Mouse (Mus musculus) heart, embryonic 14.5 days (tissue): ENCODE measurements around the gene Lrrfip2. TPM values are rescaled to one million over a fixed set of nuclear protein-coding genes. Genes with fewer than 3 reads are reported as not detected.

ENCODE experiments used
- ATAC-seq: fragments of 200-750 bp; cut with Nextera tagmentation; 2 replicates; pipeline ENCODE4 v1.8.0; 2017; ENCODE audit warnings: low read depth, moderate TSS enrichment; ENCODE audit not compliant: insufficient number of reproducible peaks, insufficient read depth, low FRiP score
- H3K27ac ChIP-seq, 2 experiments: fragments of 200-500 bp in 1 of 2; fragments of 300-500 bp in 1 of 2; sonication (generic) in 1 of 2; replicated peaks in 1 of 2; 2 replicates each; pipeline ENCODE4 v1.5.1; 2012 to 2014; ENCODE audit warnings: low read depth in 2 of 2, low read length in 2 of 2, control low read depth in 1 of 2, mild to moderate bottlenecking in 1 of 2, mixed read lengths in 1 of 2; ENCODE audit not compliant: control insufficient read depth in 1 of 2, insufficient read depth in 1 of 2
- H3K27me3 ChIP-seq: fragments of 300-500 bp; sonication (generic); 2 replicates; pipeline ENCODE4 v1.6.1; 2014; ENCODE audit warnings: mild to moderate bottlenecking, low read length, control low read depth; ENCODE audit not compliant: control insufficient read depth, insufficient read depth
- H3K36me3 ChIP-seq: fragments of 300-500 bp; sonication (generic); 2 replicates; pipeline ENCODE4 v1.6.1; 2014; ENCODE audit warnings: mild to moderate bottlenecking, control low read depth, low read length, mixed read lengths; ENCODE audit not compliant: control insufficient read depth, insufficient read depth
- H3K4me1 ChIP-seq, 2 experiments: fragments of 200-500 bp in 1 of 2; fragments of 300-500 bp in 1 of 2; sonication (generic) in 1 of 2; 2 replicates each; pipeline ENCODE4 v1.6.1; 2012 to 2014; ENCODE audit warnings: low read length in 2 of 2, control low read depth in 1 of 2, mixed read lengths in 1 of 2; ENCODE audit not compliant: control insufficient read depth in 2 of 2, insufficient read depth in 2 of 2
- H3K4me2 ChIP-seq: fragments of 300-500 bp; sonication (generic); 2 replicates; pipeline ENCODE4 v1.6.1; 2014; ENCODE audit warnings: mild to moderate bottlenecking, low read length
- H3K4me3 ChIP-seq, 2 experiments: fragments of 200-500 bp in 1 of 2; fragments of 300-500 bp in 1 of 2; sonication (generic) in 1 of 2; 2 replicates each; pipeline ENCODE4 v1.5.1; 2012 to 2014; ENCODE audit warnings: low read length in 2 of 2, mild to moderate bottlenecking in 2 of 2, control low read depth in 1 of 2, low read depth in 1 of 2, moderate library complexity in 1 of 2; ENCODE audit not compliant: control insufficient read depth in 1 of 2, insufficient read depth in 1 of 2
- H3K9ac ChIP-seq: fragments of 300-500 bp; sonication (generic); 2 replicates; pipeline ENCODE4 v1.6.1; 2014; ENCODE audit warnings: mild to moderate bottlenecking, low read length
- H3K9me3 ChIP-seq: fragments of 300-500 bp; sonication (generic); 2 replicates; pipeline ENCODE4 v1.6.1; 2016; ENCODE audit warnings: low read length, control low read depth; ENCODE audit not compliant: control insufficient read depth
- WGBS: fragments of 180-500 bp; shearing (Covaris S2); extraction: QIAGEN DNeasy Blood & Tissue Kit; methylation state at CpG from one replicate; pipeline ENCODE4 v1.1.7; 2014; 5-methylcytosine and 5-hydroxymethylcytosine counted together
- polyA plus RNA-seq: library from polyadenylated mRNA; unstranded; fragments of >200 nt; fragmentation: Nextera tagmentation; extraction: Ambion mirVana; gene quantifications from 2 replicates; pipeline ENCODE4 v1.2.1, GENCODE M21; 2014

The Lrrfip2 gene
- polyA plus RNA-seq, 1 experiment from 2014 or later, result 75.3 TPM

- H3K4me2 ChIP-seq, result peak overlapping the region; percentile 94
- peak overlapping the region; percentile 89 to 93 for H3K27ac ChIP-seq
- ATAC-seq, result peak; percentile 76
- H3K27me3 ChIP-seq, result no peaks in the 10 kb centered on the region
- H3K36me3 ChIP-seq, result peaks cover 4% of the 10 kb centered on the region; the same call in 1 of the 2 replicates
- H3K9me3 ChIP-seq, result no peaks in the 10 kb centered on the region
- under 1% methylated on average over 30 of the region's 52 CpGs for WGBS
- peak overlapping the region; percentile 96 for H3K9ac ChIP-seq
- H3K4me1 ChIP-seq, result peaks cover 2 to 45% of the 10 kb centered on the region in 2 experiments; a peak in 3 of 4 replicates
- peak overlapping the region; percentile 81 to 87 for H3K4me3 ChIP-seq
Measured at GRCm38 (mm10) chr9:111118252-111118890, 979 bp downstream of the Lrrfip2 start.

- peak overlapping the region; percentile 94 for H3K4me2 ChIP-seq
- peak overlapping the region; percentile 96 for H3K9ac ChIP-seq
- peak overlapping the region; percentile 89 to 93 for H3K27ac ChIP-seq
- H3K36me3 ChIP-seq, result peaks cover 4% of the 10 kb centered on the region; the same call in 1 of the 2 replicates
- no peak for ATAC-seq
- no peaks in the 10 kb centered on the region for H3K27me3 ChIP-seq
- peaks cover 2 to 51% of the 10 kb centered on the region in 2 experiments; a peak in 3 of 4 replicates for H3K4me1 ChIP-seq
- no peaks in the 10 kb centered on the region for H3K9me3 ChIP-seq
- peak overlapping the region; percentile 81 to 87 for H3K4me3 ChIP-seq
- WGBS, result under 1% methylated on average over 17 of the region's 17 CpGs
Measured at GRCm38 (mm10) chr9:111118891-111119441, 1.6 kb downstream of the Lrrfip2 start.

- no peaks in the 10 kb centered on the region for H3K27me3 ChIP-seq
- H3K4me3 ChIP-seq, result no peak overlapping the region
- 22% methylated on average over 5 of the region's 5 CpGs for WGBS
- peak overlapping the region; percentile 84 to 86 for H3K27ac ChIP-seq
- peaks cover 11 to 65% of the 10 kb centered on the region in 2 experiments for H3K4me1 ChIP-seq
- ATAC-seq, result peak; percentile 51; the same call in 1 of the 2 replicates
- H3K9ac ChIP-seq, result peak overlapping the region; percentile 45
- peak overlapping the region; percentile 94 for H3K4me2 ChIP-seq
- H3K36me3 ChIP-seq, result peaks cover 4% of the 10 kb centered on the region; the same call in 1 of the 2 replicates
- no peaks in the 10 kb centered on the region for H3K9me3 ChIP-seq
Measured at GRCm38 (mm10) chr9:111122446-111122845, 5.1 kb downstream of the Lrrfip2 start.

DNA sequence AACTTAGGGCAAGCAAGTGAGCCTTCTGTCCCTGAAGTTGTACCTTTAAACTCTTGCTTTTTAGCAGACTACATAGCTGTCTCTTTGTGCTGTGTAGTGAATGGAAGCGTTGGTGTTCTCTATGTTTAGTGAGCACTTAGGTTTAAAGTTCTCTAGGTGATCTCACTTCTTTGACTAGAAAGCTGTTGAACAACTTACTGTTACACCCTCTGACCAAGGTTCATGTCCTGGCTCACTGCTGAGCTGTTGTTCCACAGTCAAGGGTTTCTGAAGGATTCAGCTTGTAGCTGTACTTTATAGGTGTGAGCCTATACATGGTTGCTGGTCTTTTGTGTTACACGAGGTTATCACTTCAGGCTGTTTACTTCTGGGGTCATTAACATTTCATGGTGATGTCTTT lies 5.9 kb downstream of the Lrrfip2 start:
- no peaks in the 10 kb centered on the region for H3K9me3 ChIP-seq
- peak overlapping the region; percentile 94 for H3K4me2 ChIP-seq
- H3K27me3 ChIP-seq, result no peaks in the 10 kb centered on the region
- H3K9ac ChIP-seq, result peak overlapping the region; percentile 45; the same call in 1 of the 2 replicates
- no peak for ATAC-seq
- H3K36me3 ChIP-seq, result peaks cover 4% of the 10 kb centered on the region; the same call in 1 of the 2 replicates
- H3K27ac ChIP-seq, result peak overlapping the region; percentile 25 to 84; a peak in 3 of 4 replicates
- WGBS, result 52% methylated on average over 2 of the region's 2 CpGs
- peaks cover 13 to 70% of the 10 kb centered on the region in 2 experiments for H3K4me1 ChIP-seq
- no peak overlapping the region for H3K4me3 ChIP-seq

- H3K9ac ChIP-seq, result no peak overlapping the region
- peaks cover 4% of the 10 kb centered on the region; the same call in 1 of the 2 replicates for H3K36me3 ChIP-seq
- no peaks in the 10 kb centered on the region for H3K27me3 ChIP-seq
- H3K27ac ChIP-seq, result no peak overlapping the region
- H3K4me3 ChIP-seq, result no peak overlapping the region
- no peak overlapping the region for H3K4me2 ChIP-seq
- ATAC-seq, result no peak
- 83% methylated on average over 4 of the region's 4 CpGs for WGBS
- no peaks in the 10 kb centered on the region for H3K9me3 ChIP-seq
- peaks cover 15 to 70% of the 10 kb centered on the region in 2 experiments for H3K4me1 ChIP-seq
Measured at GRCm38 (mm10) chr9:111124440-111124839, 7.0 kb downstream of the Lrrfip2 start.

- no peak overlapping the region for H3K4me2 ChIP-seq
- peaks cover 15 to 64% of the 10 kb centered on the region in 2 experiments for H3K4me1 ChIP-seq
- H3K9ac ChIP-seq, result no peak overlapping the region
- ATAC-seq, result no peak
- no peak overlapping the region for H3K4me3 ChIP-seq
- H3K9me3 ChIP-seq, result no peaks in the 10 kb centered on the region
- H3K27me3 ChIP-seq, result no peaks in the 10 kb centered on the region
- WGBS, result 69% methylated on average over 4 of the region's 4 CpGs
- no peak overlapping the region for H3K27ac ChIP-seq
- no peaks in the 10 kb centered on the region for H3K36me3 ChIP-seq
Measured at GRCm38 (mm10) chr9:111126735-111127134, 9.3 kb downstream of the Lrrfip2 start.

- Histone ChIP-seq H3K9ac (peak overlapping the region; percentile 18; the same call in 1 of the 2 replicates), H3K4me3 (no peak overlapping the region), H3K4me1 (peaks cover 13 to 55% of the 10 kb centered on the region in 2 experiments), H3K36me3 (no peaks in the 10 kb centered on the region), H3K27me3 (no peaks in the 10 kb centered on the region), H3K4me2 (no peak overlapping the region), H3K9me3 (no peaks in the 10 kb centered on the region), H3K27ac (peak overlapping the region in 1 of 2 experiments; percentile 42; a peak in 1 of 4 replicates)
- ATAC-seq, result no peak
- 42% methylated on average over 4 of the region's 4 CpGs for WGBS
Measured at GRCm38 (mm10) chr9:111127749-111128148, 10.4 kb downstream of the Lrrfip2 start.
